Mouse (Mus musculus) intestine, embryonic 16.5 days (tissue): ENCODE results near the gene Cdc42ep1. TPM values are rescaled to one million over a fixed set of nuclear protein-coding genes. Genes with fewer than 3 reads are reported as not detected.

Source experiments
- ATAC-seq: fragments of 200-750 bp; cut with Nextera tagmentation; 2 replicates; pipeline ENCODE4 v1.8.0; 2017; ENCODE audit warnings: moderate TSS enrichment, moderate library complexity
- H3K27ac ChIP-seq: fragments of 300-500 bp; sonication (generic); 2 replicates; pipeline ENCODE4 v1.5.1; 2014; ENCODE audit warnings: mild to moderate bottlenecking, low read length
- H3K27me3 ChIP-seq: fragments of 300-500 bp; sonication (generic); replicated peaks from 2 replicates; pipeline ENCODE4 v1.6.1; 2014; ENCODE audit warnings: low read length, control low read depth, mixed read lengths; ENCODE audit not compliant: control insufficient read depth, insufficient read depth
- H3K36me3 ChIP-seq: fragments of 300-500 bp; sonication (generic); 2 replicates; pipeline ENCODE4 v1.6.1; 2014; ENCODE audit warnings: low read length, control low read depth; ENCODE audit not compliant: control insufficient read depth, insufficient read depth
- H3K4me1 ChIP-seq: fragments of 300-500 bp; sonication (generic); 2 replicates; pipeline ENCODE4 v1.6.1; 2014; ENCODE audit warnings: low read length, control low read depth, mixed read lengths; ENCODE audit not compliant: control insufficient read depth, insufficient read depth
- H3K4me2 ChIP-seq: fragments of 300-500 bp; sonication (generic); 2 replicates; pipeline ENCODE4 v1.6.1; 2014; ENCODE audit warnings: low read depth, low read length, control low read depth
- H3K4me3 ChIP-seq: fragments of 300-500 bp; sonication (generic); 2 replicates; pipeline ENCODE4 v1.5.1; 2014; ENCODE audit warnings: mild to moderate bottlenecking, low read length
- H3K9ac ChIP-seq: fragments of 300-500 bp; sonication (generic); 2 replicates; pipeline ENCODE4 v1.6.1; 2014; ENCODE audit warnings: low read depth, low read length
- H3K9me3 ChIP-seq: fragments of 300-500 bp; sonication (generic); 2 replicates; pipeline ENCODE4 v1.6.1; 2016; ENCODE audit warnings: low read length, control low read depth; ENCODE audit not compliant: control insufficient read depth
- WGBS: fragments of 180-500 bp; shearing (Covaris S2); extraction: QIAGEN DNeasy Blood & Tissue Kit; methylation state at CpG from one replicate; pipeline ENCODE4 v1.1.7; 2014; 5-methylcytosine and 5-hydroxymethylcytosine counted together
- polyA plus RNA-seq: library from polyadenylated mRNA; unstranded; fragments of >200 nt; fragmentation: Nextera tagmentation; extraction: Ambion mirVana; gene quantifications from 2 replicates; pipeline ENCODE4 v1.2.1, GENCODE M21; 2015

Cdc42ep1 gene
- polyA plus RNA-seq, 1 experiment from 2014 or later, result 36.1 TPM

DNA sequence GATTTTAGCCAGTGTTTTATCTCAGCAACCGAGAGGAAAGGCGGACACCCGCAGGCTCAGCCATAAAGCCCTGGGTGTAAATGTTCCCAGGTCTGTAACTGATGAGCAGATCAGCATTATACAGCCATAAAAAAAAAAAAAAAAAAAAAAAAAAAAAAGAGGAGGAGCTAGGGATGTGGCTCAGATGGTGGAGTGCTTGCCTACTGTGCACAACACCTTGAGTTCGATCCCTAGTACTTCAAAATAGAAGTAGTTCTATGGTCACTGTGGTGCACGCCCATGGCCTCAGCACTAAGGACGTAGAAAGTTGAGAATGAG is 26.4 kb upstream of the Cdc42ep1 start:
- Histone ChIP-seq H3K4me3 (no peak overlapping the region), H3K9ac (no peak overlapping the region), H3K4me2 (no peak overlapping the region), H3K4me1 (peaks cover 6% of the 10 kb centered on the region; the same call in 1 of the 2 replicates), H3K27me3 (no peaks in the 10 kb centered on the region), H3K27ac (peak overlapping the region; percentile 37; the same call in 1 of the 2 replicates), H3K9me3 (no peaks in the 10 kb centered on the region), H3K36me3 (no peaks in the 10 kb centered on the region)
- 53% methylated on average over 6 of the region's 6 CpGs for WGBS
- no peak; the same call in 1 of the 2 replicates for ATAC-seq

DNA sequence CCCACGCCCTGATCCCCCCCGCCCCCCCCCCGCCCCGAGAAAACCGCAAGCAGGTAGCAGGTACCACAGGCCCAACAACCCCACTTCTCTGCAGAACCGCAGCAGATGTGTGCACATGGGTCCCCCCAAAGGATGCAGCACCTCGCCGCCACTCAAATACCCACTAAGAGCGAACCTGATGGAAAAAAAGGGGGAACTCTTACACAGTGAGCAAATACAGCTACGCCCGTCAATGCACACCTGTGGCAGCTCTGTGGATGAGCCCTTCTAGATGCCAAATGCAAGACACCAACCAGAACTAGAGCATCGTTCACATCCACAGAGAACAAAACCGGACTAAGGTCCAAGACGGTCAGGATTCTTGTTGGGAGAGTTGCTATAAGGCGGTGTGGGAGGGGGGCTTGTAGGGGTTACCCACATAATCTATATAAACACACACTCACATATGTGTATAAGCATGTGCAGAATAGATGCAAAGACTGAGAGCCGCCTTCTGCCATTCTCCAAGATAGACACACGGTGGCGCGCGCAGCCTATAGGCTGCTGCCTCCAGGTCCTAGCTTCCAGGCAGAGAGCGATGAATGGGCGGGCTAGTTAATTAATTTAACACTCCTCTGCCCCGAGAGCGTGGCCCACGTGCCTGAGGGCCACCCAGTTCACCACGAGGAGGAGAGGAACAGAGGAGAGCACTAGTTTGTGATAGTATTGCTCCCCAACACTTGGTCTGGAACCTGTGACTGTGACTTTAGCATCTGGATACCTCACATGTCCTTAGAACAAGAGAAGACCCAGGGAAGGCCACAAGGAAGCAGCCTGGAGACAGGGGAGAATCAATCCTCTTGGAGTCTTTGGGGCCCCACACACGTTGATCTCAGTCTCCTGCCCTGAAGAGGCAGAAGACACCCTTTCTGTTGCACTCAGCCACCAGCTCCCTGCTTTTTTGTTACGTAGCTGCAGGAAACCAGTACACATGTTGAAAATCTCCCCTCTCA is 15.9 kb upstream of the Cdc42ep1 start:
- Histone ChIP-seq H3K27me3 (no peaks in the 10 kb centered on the region), H3K27ac (no peak overlapping the region), H3K4me3 (no peak overlapping the region), H3K9ac (0 out of 2 replicates have a peak overlapping the region, but pooled peaks have one; percentile 29), H3K9me3 (no peaks in the 10 kb centered on the region), H3K4me1 (peaks cover 21% of the 10 kb centered on the region), H3K36me3 (no peaks in the 10 kb centered on the region), H3K4me2 (no peak overlapping the region)
- ATAC-seq, result peak; percentile 66
- 22% methylated on average over 28 of the region's 28 CpGs for WGBS

- Histone ChIP-seq H3K9ac (no peak overlapping the region), H3K27me3 (no peaks in the 10 kb centered on the region), H3K4me2 (no peak overlapping the region), H3K27ac (no peak overlapping the region), H3K9me3 (no peaks in the 10 kb centered on the region), H3K4me3 (no peak overlapping the region), H3K4me1 (peaks cover 37% of the 10 kb centered on the region), H3K36me3 (no peaks in the 10 kb centered on the region)
- 23% methylated on average over 5 of the region's 5 CpGs for WGBS
- ATAC-seq, result no peak
Observed at GRCm38 (mm10) chr15:78828315-78828714, 14.1 kb upstream of the Cdc42ep1 start.

DNA sequence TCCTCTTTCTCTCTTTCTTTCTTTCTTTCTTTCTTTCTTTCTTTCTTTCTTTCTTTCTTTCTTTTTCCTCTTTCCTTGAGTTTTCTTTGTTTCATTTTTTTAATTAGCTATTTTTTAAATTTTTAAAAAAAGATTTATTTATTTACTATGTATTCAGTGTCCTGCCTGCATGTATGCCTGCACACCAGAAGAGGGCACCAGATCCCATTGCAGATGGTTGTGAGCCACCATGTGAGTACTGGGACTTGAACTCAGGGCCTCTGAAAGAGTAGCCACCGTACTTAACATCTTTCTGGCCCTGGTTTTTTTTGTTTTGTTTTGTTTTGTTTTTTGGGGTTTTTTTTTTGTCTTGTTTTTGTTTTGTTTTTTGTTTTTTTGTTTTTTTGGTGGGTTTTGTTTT is 12.8 kb upstream of the Cdc42ep1 start:
- H3K9ac ChIP-seq, result no peak overlapping the region
- WGBS, result 100% methylated on average over 1 of the region's 1 CpGs

GRCm38 (mm10) chr15:78830742-78831719 is 11.4 kb upstream of the Cdc42ep1 start:
- Histone ChIP-seq H3K27me3 (no peaks in the 10 kb centered on the region), H3K9me3 (no peaks in the 10 kb centered on the region), H3K4me2 (no peak overlapping the region), H3K9ac (peak overlapping the region; percentile 64; the same call in 1 of the 2 replicates), H3K36me3 (no peaks in the 10 kb centered on the region), H3K4me3 (no peak overlapping the region), H3K4me1 (peaks cover 63% of the 10 kb centered on the region), H3K27ac (peak overlapping the region; percentile 95)
- WGBS, result 50% methylated on average over 10 of the region's 10 CpGs
- ATAC-seq, result no peak

More for the DNA sequence above, 12.8 kb upstream of the Cdc42ep1 start:
- Histone ChIP-seq H3K36me3 (no peaks in the 10 kb centered on the region), H3K4me2 (no peak overlapping the region), H3K27ac (no peak overlapping the region), H3K4me3 (no peak overlapping the region), H3K4me1 (peaks cover 49% of the 10 kb centered on the region), H3K9me3 (no peaks in the 10 kb centered on the region), H3K27me3 (no peaks in the 10 kb centered on the region)
- no peak for ATAC-seq

GRCm38 (mm10) chr15:78831720-78832657 is 10.4 kb upstream of the Cdc42ep1 start:
- H3K9ac ChIP-seq, result peak overlapping the region; percentile 64
- no peaks in the 10 kb centered on the region for H3K27me3 ChIP-seq
- ATAC-seq, result peak; percentile 63
- H3K27ac ChIP-seq, result peak overlapping the region; percentile 95
- H3K36me3 ChIP-seq, result no peaks in the 10 kb centered on the region
- peaks cover 64% of the 10 kb centered on the region for H3K4me1 ChIP-seq
- 37% methylated on average over 19 of the region's 19 CpGs for WGBS
- peak overlapping the region; percentile 19 for H3K4me2 ChIP-seq
- H3K9me3 ChIP-seq, result no peaks in the 10 kb centered on the region
- peak overlapping the region; percentile 0 for H3K4me3 ChIP-seq

DNA sequence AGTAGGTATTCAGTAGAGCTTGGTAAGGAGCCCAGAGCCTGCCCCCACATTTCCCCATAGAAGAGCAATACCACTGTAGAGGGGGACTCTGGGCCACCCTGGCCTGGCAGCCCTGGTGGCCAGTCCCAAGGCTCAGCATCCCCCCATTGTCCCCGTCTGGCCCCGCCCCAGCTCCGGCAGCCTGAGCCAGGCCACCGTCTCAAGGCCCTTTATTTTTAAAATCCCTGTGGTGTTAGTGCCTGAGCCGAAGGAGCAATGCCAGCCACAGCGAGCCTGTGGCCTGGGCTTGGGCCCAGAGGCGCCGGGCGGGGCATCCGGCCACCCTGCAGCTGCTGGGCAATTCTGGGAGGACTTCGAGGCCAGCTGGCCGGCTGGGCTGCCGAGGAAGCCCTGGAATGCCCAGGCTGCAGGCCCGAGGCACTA is 9.7 kb upstream of the Cdc42ep1 start:
- peak overlapping the region; percentile 64 for H3K9ac ChIP-seq
- no peaks in the 10 kb centered on the region for H3K9me3 ChIP-seq
- 24% methylated on average over 14 of the region's 14 CpGs for WGBS
- no peaks in the 10 kb centered on the region for H3K27me3 ChIP-seq
- H3K4me1 ChIP-seq, result peaks cover 63% of the 10 kb centered on the region
- peak; percentile 49 for ATAC-seq
- H3K4me3 ChIP-seq, result no peak overlapping the region; the same call in 1 of the 2 replicates
- 0 out of 2 replicates have a peak overlapping the region, but pooled peaks have one; percentile 19 for H3K4me2 ChIP-seq
- H3K27ac ChIP-seq, result peak overlapping the region; percentile 95
- H3K36me3 ChIP-seq, result no peaks in the 10 kb centered on the region

DNA sequence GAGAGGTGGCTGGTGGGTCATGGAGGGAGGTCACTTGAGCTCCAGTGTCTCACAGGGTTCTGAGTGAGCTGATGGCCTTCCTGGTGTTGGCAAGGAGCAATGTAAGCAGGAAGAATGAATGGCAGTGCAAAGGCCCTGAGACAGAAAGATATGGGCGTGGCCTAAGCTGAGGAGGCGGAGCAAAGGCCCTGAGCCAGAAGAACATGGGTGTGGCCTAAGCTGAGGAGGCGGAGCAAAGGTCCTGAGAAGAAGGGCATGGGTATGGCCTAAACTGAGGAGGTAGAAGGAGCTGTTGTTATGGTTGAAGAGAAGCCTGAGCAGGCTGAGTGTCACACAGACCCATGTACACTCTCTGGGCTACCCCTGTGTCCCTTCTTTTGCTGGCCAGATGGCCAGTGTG is 8.8 kb upstream of the Cdc42ep1 start:
- H3K27ac ChIP-seq, result peak overlapping the region; percentile 95
- no peak overlapping the region for H3K9ac ChIP-seq
- peaks cover 59% of the 10 kb centered on the region for H3K4me1 ChIP-seq
- no peak for ATAC-seq
- H3K9me3 ChIP-seq, result no peaks in the 10 kb centered on the region
- H3K36me3 ChIP-seq, result no peaks in the 10 kb centered on the region
- H3K4me3 ChIP-seq, result no peak overlapping the region
- H3K27me3 ChIP-seq, result no peaks in the 10 kb centered on the region
- H3K4me2 ChIP-seq, result no peak overlapping the region
- WGBS, result 86% methylated on average over 3 of the region's 3 CpGs
